Mouse (Mus musculus) neural tube, embryonic 12.5 days (tissue): ENCODE data around the gene Ap2a1. TPM values are rescaled to one million over a fixed set of nuclear protein-coding genes. Genes with fewer than 3 reads are reported as not detected.

ENCODE experiments used
- ATAC-seq: fragments of 200-750 bp; cut with Nextera tagmentation; 2 replicates; pipeline ENCODE4 v1.8.0; 2017; ENCODE audit warnings: low read depth, mild to moderate bottlenecking, moderate TSS enrichment, moderate library complexity; ENCODE audit not compliant: low FRiP score
- H3K27ac ChIP-seq: fragments of 300-500 bp; sonication (generic); 2 replicates; pipeline ENCODE4 v1.5.1; 2016
- H3K27me3 ChIP-seq: fragments of 300-500 bp; sonication (generic); replicated peaks from 2 replicates; pipeline ENCODE4 v1.6.1; 2016; ENCODE audit warnings: mild to moderate bottlenecking
- H3K36me3 ChIP-seq: fragments of 300-500 bp; sonication (generic); 2 replicates; pipeline ENCODE4 v1.6.1; 2016; ENCODE audit warnings: mild to moderate bottlenecking
- H3K4me1 ChIP-seq: fragments of 300-500 bp; sonication (generic); 2 replicates; pipeline ENCODE4 v1.6.1; 2016
- H3K4me2 ChIP-seq: fragments of 300-500 bp; sonication (generic); replicated peaks from 2 replicates; pipeline ENCODE4 v1.6.1; 2016; ENCODE audit warnings: mild to moderate bottlenecking
- H3K4me3 ChIP-seq: fragments of 300-500 bp; sonication (generic); 2 replicates; pipeline ENCODE4 v1.5.1; 2016
- H3K9ac ChIP-seq: fragments of 300-500 bp; sonication (generic); 2 replicates; pipeline ENCODE4 v1.6.1; 2016; ENCODE audit warnings: mild to moderate bottlenecking
- H3K9me3 ChIP-seq: fragments of 300-500 bp; sonication (generic); 2 replicates; pipeline ENCODE4 v1.6.1; 2016; ENCODE audit warnings: mild to moderate bottlenecking
- WGBS: fragments of 180-500 bp; shearing (Covaris S2); methylation state at CpG from one replicate; pipeline ENCODE4 v1.1.7; 2016; 5-methylcytosine and 5-hydroxymethylcytosine counted together
- polyA plus RNA-seq: library from polyadenylated mRNA; unstranded; fragments of >200 nt; fragmentation: Nextera tagmentation; extraction: Ambion mirVana; gene quantifications from 2 replicates; pipeline ENCODE4 v1.2.1, GENCODE M21; 2016

Ap2a1 gene
- polyA plus RNA-seq, 1 experiment from 2014 or later, result 100 TPM

- peaks cover 94% of the 10 kb centered on the region for H3K36me3 ChIP-seq
These were observed 23.9 kb downstream of the Ap2a1 start for GRCm38 (mm10) chr7:44905430-44905829.

GRCm38 (mm10) chr7:44901230-44901722 is 28.0 kb downstream of the Ap2a1 start:
- H3K4me3 ChIP-seq, result 0 out of 2 replicates have a peak overlapping the region, but pooled peaks have one; percentile 20
- no peak for ATAC-seq
- peak overlapping the region; percentile 5; the same call in 1 of the 2 replicates for H3K9ac ChIP-seq

More at GRCm38 (mm10) chr7:44905430-44905829, 23.9 kb downstream of the Ap2a1 start:
- Histone ChIP-seq H3K9me3 (no peaks in the 10 kb centered on the region), H3K4me3 (no peak overlapping the region), H3K9ac (no peak overlapping the region), H3K27me3 (no peaks in the 10 kb centered on the region), H3K27ac (no peak overlapping the region), H3K4me1 (peaks cover 11% of the 10 kb centered on the region), H3K4me2 (no peak overlapping the region)
- no peak for ATAC-seq
- 95% methylated on average over 20 of the region's 20 CpGs for WGBS

GRCm38 (mm10) chr7:44900632-44901031 is 28.7 kb downstream of the Ap2a1 start:
- peaks cover 34% of the 10 kb centered on the region for H3K4me1 ChIP-seq
- H3K27ac ChIP-seq, result no peak overlapping the region
- H3K4me2 ChIP-seq, result no peak overlapping the region
- H3K36me3 ChIP-seq, result peaks cover 68% of the 10 kb centered on the region
- H3K9me3 ChIP-seq, result no peaks in the 10 kb centered on the region
- no peaks in the 10 kb centered on the region for H3K27me3 ChIP-seq
- no peak for ATAC-seq
- WGBS, result 93% methylated on average over 11 of the region's 11 CpGs
- H3K9ac ChIP-seq, result no peak overlapping the region
- H3K4me3 ChIP-seq, result no peak overlapping the region

More at GRCm38 (mm10) chr7:44901230-44901722, 28.0 kb downstream of the Ap2a1 start:
- Histone ChIP-seq H3K27ac (no peak overlapping the region), H3K36me3 (peaks cover 74% of the 10 kb centered on the region), H3K4me1 (peaks cover 33% of the 10 kb centered on the region), H3K27me3 (no peaks in the 10 kb centered on the region), H3K9me3 (no peaks in the 10 kb centered on the region), H3K4me2 (peak overlapping the region; percentile 51)
- WGBS, result 23% methylated on average over 21 of the region's 21 CpGs

GRCm38 (mm10) chr7:44898607-44899006 is 30.7 kb downstream of the Ap2a1 start:
- ATAC-seq, result no peak
- Histone ChIP-seq H3K9me3 (no peaks in the 10 kb centered on the region), H3K4me1 (peaks cover 47% of the 10 kb centered on the region), H3K9ac (no peak overlapping the region), H3K4me2 (0 out of 2 replicates have a peak overlapping the region, but pooled peaks have one; percentile 12), H3K27me3 (no peaks in the 10 kb centered on the region), H3K27ac (no peak overlapping the region), H3K36me3 (peaks cover 48% of the 10 kb centered on the region), H3K4me3 (no peak overlapping the region)
- WGBS, result 40% methylated on average over 19 of the region's 19 CpGs

DNA sequence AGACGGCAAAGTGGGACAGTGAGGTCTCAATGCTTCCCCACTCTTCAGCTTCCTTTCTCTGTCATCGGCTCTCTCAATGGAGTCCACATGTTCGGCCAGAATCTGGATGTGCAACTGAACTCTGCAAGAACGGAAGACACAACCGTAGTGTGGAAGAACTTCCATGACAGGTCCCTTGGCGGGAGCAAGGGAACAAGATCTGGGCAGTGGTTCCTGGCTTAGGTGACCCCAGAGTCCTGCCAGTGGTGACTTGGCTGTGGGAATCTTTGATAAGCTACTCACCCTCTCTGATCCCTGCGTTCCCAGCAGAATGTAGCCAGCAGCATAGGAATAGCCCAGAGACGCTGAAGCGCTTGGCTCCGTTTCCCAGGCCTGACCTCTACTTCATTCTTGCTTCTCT is 32.8 kb downstream of the Ap2a1 start:
- H3K4me3 ChIP-seq, result peak overlapping the region; percentile 57
- H3K27me3 ChIP-seq, result no peaks in the 10 kb centered on the region
- H3K9me3 ChIP-seq, result no peaks in the 10 kb centered on the region
- 42% methylated on average over 10 of the region's 10 CpGs for WGBS
- H3K9ac ChIP-seq, result peak overlapping the region; percentile 64
- H3K36me3 ChIP-seq, result peaks cover 27% of the 10 kb centered on the region
- no peak overlapping the region for H3K27ac ChIP-seq
- H3K4me2 ChIP-seq, result peak overlapping the region; percentile 83
- H3K4me1 ChIP-seq, result peaks cover 51% of the 10 kb centered on the region
- ATAC-seq, result no peak

- Histone ChIP-seq H3K9ac (peak within 1 kb of the TSS; percentile 64), H3K4me2 (peak within 1 kb of the TSS; percentile 83), H3K36me3 (peaks cover 24% of the 10 kb centered on the region), H3K27me3 (no peaks in the 10 kb centered on the region), H3K9me3 (no peaks in the 10 kb centered on the region), H3K4me3 (peak within 1 kb of the TSS; percentile 57), H3K4me1 (peaks cover 51% of the 10 kb centered on the region), H3K27ac (peak within 1 kb of the TSS; percentile 57; the same call in 1 of the 2 replicates)
- ATAC-seq, result peak; percentile 68
- under 1% methylated on average over 34 of the region's 34 CpGs for WGBS
These were observed 33.5 kb downstream of the Ap2a1 start, which contains the start of gene Fuz for GRCm38 (mm10) chr7:44895593-44896434. Gene Fuz (plus strand): TSS chr7:44896079.

GRCm38 (mm10) chr7:44895206-44895592 is 34.1 kb downstream of the Ap2a1 start:
- H3K27me3 ChIP-seq, result no peaks in the 10 kb centered on the region
- peaks cover 57% of the 10 kb centered on the region for H3K4me1 ChIP-seq
- no peaks in the 10 kb centered on the region for H3K9me3 ChIP-seq
- ATAC-seq, result no peak
- H3K9ac ChIP-seq, result 0 out of 2 replicates have a peak overlapping the region, but pooled peaks have one; percentile 17
- 35% methylated on average over 7 of the region's 7 CpGs for WGBS
- peaks cover 24% of the 10 kb centered on the region for H3K36me3 ChIP-seq
- H3K4me2 ChIP-seq, result peak overlapping the region; percentile 83
- H3K4me3 ChIP-seq, result peak overlapping the region; percentile 57; the same call in 1 of the 2 replicates
- peak overlapping the region; percentile 57; the same call in 1 of the 2 replicates for H3K27ac ChIP-seq

- 85% methylated on average over 3 of the region's 3 CpGs for WGBS
- Histone ChIP-seq H3K4me3 (no peak overlapping the region), H3K4me1 (peaks cover 63% of the 10 kb centered on the region)
These were observed 35.1 kb downstream of the Ap2a1 start for GRCm38 (mm10) chr7:44894175-44894574.

GRCm38 (mm10) chr7:44893197-44893596 is 36.1 kb downstream of the Ap2a1 start:
- Histone ChIP-seq H3K9ac (peak overlapping the region; percentile 26; the same call in 1 of the 2 replicates), H3K4me1 (peaks cover 66% of the 10 kb centered on the region), H3K4me2 (peak overlapping the region; percentile 75), H3K9me3 (no peaks in the 10 kb centered on the region), H3K36me3 (peaks cover 23% of the 10 kb centered on the region), H3K27ac (peak overlapping the region; percentile 50; the same call in 1 of the 2 replicates), H3K27me3 (no peaks in the 10 kb centered on the region), H3K4me3 (no peak overlapping the region)
- 16% methylated on average over 8 of the region's 8 CpGs for WGBS
- no peak for ATAC-seq

More at GRCm38 (mm10) chr7:44894175-44894574, 35.1 kb downstream of the Ap2a1 start:
- H3K9me3 ChIP-seq, result no peaks in the 10 kb centered on the region
- no peak overlapping the region for H3K4me2 ChIP-seq
- H3K36me3 ChIP-seq, result peaks cover 20% of the 10 kb centered on the region
- no peak overlapping the region for H3K27ac ChIP-seq
- H3K9ac ChIP-seq, result no peak overlapping the region
- H3K27me3 ChIP-seq, result no peaks in the 10 kb centered on the region
- no peak for ATAC-seq

GRCm38 (mm10) chr7:44892276-44892921 is 36.9 kb downstream of the Ap2a1 start, which contains the start of gene Med25:
Gene Med25 (minus strand): TSS chr7:44892712.
- under 1% methylated on average over 56 of the region's 56 CpGs for WGBS
- peak within 1 kb of the TSS; percentile 75 for H3K27ac ChIP-seq
- peaks cover 62% of the 10 kb centered on the region for H3K4me1 ChIP-seq

DNA sequence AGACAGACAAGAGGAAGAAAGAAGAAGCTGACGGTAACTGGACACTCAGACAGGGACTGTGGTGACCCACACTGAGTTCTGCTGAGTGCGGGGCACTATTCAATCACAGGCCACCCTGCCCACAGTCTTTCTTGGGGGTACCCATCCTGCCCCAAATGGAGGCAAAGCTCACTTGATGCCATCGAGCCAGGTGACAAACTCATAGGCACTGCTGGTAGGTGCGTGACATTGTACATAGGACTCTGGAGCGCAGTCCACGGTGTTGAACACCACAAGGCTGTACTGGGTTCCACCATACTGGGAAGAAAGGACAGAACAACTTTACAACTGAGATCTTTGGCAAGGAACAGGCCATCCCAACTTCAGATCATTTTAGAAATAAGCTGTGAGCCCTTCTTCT is 37.7 kb downstream of the Ap2a1 start:
- no peaks in the 10 kb centered on the region for H3K9me3 ChIP-seq
- peaks cover 54% of the 10 kb centered on the region for H3K4me1 ChIP-seq
- 24% methylated on average over 6 of the region's 6 CpGs for WGBS
- ATAC-seq, result no peak
- H3K4me2 ChIP-seq, result peak overlapping the region; percentile 75
- H3K4me3 ChIP-seq, result peak overlapping the region; percentile 79
- peak overlapping the region; percentile 90 for H3K9ac ChIP-seq
- H3K27ac ChIP-seq, result 0 out of 2 replicates have a peak overlapping the region, but pooled peaks have one; percentile 75
- no peaks in the 10 kb centered on the region for H3K27me3 ChIP-seq
- peaks cover 35% of the 10 kb centered on the region for H3K36me3 ChIP-seq

More at GRCm38 (mm10) chr7:44892276-44892921, 36.9 kb downstream of the Ap2a1 start, which contains the start of gene Med25:
- Histone ChIP-seq H3K27me3 (no peaks in the 10 kb centered on the region), H3K4me3 (peak within 1 kb of the TSS; percentile 79), H3K9me3 (no peaks in the 10 kb centered on the region), H3K9ac (peak within 1 kb of the TSS; percentile 90), H3K4me2 (peak within 1 kb of the TSS; percentile 75), H3K36me3 (peaks cover 29% of the 10 kb centered on the region)
- ATAC-seq, result peak; percentile 68
